Mouse (Mus musculus) retina, adult 2 months (tissue): ENCODE data around the gene Hbs1l.

Experiments used
- DNase-seq: peaks from one replicate; pipeline ENCODE4 v3.0.0-alpha.2; 2012; ENCODE audit warnings: low read depth, low spot score

The Hbs1l gene

GRCm38 (mm10) chr10:21295759-21296621, at the start of gene Hbs1l:
TSS of gene Hbs1l (plus strand) at chr10:21295979.
- peak; percentile 91 for DNase-seq

GRCm38 (mm10) chr10:21248556-21248955, 47.2 kb upstream of the Hbs1l start:
- DNase-seq = no peak

- DNase-seq = no peak
These were observed 43.8 kb upstream of the Hbs1l start for GRCm38 (mm10) chr10:21251881-21252534.

DNA sequence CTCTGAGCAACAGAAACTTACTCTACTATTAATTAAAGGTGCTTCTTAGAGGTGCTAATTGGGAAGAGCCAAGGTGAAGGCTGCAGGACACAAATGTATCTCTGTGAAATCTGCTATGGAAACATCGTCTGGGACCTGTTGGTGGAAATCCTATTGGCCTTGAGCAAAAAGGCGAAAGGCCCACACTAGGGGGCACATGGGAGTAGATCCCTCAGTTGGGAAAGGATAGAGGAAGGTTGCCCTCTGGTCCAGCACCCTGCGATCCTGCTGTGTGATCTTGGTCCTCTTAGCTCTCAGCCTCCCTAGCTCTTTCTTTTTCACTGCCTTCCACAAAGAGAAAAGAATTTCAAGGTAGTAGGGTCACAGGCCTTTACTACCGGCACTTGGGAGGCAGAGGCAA, 43.0 kb upstream of the Hbs1l start:
- no peak for DNase-seq

GRCm38 (mm10) chr10:21254266-21255140, 41.3 kb upstream of the Hbs1l start:
- DNase-seq = no peak

DNA sequence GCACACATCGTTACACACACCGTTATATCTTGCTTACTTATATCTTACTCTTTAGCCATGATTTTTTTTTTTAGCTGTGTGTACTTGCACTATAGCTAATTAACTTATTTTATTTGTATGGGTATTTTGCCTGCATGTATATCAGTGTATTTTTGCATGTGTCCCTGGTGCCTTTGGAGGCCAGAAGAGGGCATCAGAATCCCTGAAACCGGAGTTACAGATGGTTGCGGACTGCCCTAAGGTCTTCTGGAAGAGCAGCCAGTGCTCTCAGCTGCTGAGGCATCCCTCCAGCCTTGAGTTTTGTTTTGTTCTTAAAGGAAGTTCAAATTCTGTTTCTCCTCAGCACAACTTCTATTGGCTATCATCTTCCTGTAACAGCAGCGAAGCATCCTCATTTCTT, 38.5 kb upstream of the Hbs1l start:
- no peak for DNase-seq

DNA sequence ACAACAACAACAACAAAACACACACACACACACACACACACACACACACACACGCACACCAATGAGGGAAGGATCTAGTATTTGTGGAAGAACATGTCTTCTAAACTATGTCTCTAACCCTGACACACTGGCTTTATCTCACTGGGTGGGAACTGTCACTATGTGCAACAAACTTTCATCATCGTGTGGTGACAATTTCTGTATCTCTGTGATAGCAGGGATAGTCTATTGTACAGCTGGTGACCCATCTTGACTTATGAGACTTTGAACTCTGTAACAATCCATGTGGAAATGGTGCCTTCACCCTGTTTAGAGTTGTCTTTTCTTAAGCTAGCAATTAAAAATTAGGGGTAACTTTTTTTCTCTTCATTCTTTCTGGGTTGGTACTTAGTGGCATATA, 36.1 kb upstream of the Hbs1l start:
- no peak for DNase-seq

DNA sequence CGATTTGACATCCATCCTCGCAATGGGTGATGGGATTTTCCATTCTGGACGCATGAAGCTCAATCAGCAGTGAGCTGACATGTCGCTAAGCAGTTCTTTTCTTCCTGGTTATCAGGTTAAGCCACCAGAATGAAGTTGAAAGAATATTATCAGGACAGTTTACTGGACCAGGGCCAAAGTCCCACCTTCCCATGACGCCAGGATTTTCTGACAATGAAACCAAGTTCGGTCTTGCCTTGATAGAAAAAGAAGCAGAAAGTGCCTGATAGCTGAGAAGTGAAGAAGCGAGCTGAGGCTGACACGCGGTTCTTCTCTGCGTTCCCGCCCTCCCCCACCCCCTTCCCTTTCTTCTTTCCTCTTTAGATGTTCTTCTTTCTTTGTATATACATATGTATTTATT, 30.6 kb upstream of the Hbs1l start:
- no peak for DNase-seq

- no peak for DNase-seq
These were observed 28.3 kb upstream of the Hbs1l start for GRCm38 (mm10) chr10:21267452-21267851.

DNA sequence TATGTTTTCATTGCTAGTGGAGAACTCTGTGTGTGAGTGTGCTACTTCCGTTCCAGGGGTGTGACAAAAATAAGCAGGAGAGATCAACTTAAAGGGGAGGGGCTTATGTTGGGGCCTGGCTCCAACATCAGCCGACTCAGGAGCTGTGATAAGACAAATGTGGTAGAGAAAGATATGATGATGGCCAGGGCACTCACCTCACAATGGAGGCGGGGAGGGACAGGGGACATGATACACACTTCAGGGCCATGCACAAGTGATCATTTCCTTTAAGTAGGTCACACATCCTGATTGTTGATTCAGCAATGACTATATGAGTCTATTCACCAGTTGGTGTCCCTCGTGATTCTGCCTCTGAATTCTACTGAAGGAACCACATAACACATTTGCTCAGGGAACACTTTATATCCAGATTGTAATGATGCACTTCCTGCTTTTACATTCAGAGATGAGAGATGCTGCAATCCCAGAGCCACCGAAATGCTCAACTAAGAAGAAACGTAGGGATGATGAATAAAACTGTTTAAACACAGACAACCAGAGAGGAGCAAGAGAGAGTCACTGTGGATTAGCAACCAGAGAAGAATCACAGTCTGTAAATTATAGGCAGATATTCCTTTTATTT, 26.9 kb upstream of the Hbs1l start:
- DNase-seq = no peak

DNA sequence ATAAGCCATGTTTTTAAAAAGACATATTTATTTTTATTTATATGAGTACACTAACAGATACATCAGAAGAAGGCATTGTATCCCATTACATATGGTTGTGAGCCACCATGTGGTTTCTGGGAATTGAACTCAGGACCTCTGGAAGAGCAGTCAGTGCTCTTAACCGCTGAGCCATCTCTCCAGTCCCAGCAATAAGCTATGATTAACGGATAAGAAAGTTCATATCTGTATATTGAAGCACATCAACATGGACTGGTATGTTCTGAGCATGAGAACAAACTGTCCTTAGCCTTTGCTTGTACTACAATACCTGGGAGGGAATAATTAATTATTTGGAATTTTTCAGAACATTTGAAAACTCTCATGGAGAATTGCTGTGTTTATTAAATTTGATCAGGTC, 25.9 kb upstream of the Hbs1l start:
- no peak for DNase-seq

DNA sequence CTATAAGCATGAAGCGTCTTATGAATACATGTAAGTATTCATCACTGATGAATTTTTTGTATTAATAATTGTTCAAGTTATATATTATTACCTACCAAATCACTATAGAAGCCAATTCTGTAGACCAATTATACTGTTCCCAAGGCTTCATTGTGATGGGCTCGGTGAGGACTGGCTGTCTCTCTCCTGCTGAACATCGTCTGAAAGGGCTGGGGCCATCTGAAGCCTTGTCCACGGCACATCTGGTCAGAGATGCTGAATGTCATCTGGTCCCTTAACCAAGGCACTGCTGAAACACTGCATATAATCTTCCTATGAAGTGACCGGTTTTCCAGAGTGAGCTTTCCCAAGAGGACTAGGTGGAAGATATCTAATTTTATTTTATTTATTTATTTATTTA, 24.9 kb upstream of the Hbs1l start:
- no peak for DNase-seq

DNA sequence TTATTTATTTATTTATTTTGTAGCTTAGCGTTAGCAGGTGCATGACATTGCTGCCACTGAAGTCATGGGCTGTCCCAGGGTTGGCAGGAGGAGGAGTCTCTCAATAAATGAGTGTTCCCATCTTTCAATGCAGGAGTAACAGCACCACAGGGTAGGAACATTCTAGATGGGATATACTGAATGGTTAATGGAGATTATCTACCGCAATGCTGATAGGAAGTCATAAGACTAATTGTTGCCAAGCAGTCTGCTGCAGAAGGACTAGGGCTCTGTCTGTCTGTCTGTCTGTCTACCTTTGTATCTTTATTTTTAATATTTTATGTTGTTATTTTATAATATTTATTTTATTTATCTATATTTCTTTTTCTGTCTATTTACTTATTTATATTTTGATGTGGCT, 24.5 kb upstream of the Hbs1l start:
- DNase-seq = no peak

DNA sequence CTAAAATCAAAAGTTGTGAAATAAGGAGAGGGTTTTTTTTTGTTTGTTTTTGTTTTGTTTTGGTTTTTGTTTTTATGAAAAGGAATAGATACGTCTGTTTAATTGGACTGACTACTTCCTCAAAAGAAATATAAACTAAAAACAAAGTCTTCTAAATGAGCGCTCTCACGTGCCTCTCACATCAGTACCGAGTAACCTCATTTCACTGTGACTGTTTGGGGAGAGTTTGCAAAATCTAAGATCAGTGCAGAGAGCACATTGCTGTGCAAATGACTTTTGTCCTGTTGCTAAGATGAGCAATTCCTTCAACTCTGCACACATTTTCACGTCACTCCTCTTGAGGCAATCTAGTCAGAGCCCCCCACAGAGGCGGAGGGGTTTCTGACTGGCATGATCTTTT, 24.0 kb upstream of the Hbs1l start:
- no peak for DNase-seq

GRCm38 (mm10) chr10:21287243-21288127, 8.3 kb upstream of the Hbs1l start:
- DNase-seq = no peak

GRCm38 (mm10) chr10:21291228-21291627, 4.6 kb upstream of the Hbs1l start:
- DNase-seq = no peak

DNA sequence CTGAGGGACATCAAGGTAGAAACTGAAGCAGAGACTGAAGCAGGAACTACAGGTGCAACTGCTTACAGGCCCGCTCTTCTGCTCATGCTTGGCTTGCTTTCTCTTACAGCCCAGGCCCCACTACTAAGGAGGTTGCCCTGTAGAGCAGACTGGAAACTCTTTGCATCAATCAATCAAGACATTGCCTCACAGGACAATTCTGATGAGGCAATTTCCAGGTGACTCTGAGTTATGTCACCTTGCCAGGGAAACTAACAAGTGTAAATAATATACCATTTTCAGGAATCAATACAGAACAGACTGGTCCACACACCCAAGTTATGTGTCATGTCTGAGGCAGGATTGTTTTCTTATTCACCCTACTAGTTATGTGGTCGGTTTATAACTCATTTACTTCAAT, 1.6 kb upstream of the Hbs1l start:
- no peak for DNase-seq

DNA sequence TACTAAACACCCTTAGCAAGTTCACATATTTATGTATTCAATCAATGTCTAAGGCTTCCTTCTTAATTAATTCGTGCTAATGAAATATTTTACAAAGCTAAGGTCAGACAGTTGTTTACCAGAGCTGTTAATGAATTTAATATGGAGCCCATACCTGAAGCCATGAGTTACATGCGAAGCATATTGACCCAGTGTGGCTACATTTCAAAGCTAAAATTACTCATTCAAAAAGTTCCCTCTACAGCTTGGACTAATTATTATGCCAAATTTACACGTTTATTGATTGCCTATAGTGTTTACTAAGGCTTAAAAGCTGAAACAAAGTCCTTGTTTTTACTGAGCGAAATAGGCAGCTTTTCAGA, 401 bp upstream of the Hbs1l start:
- DNase-seq = no peak

DNA sequence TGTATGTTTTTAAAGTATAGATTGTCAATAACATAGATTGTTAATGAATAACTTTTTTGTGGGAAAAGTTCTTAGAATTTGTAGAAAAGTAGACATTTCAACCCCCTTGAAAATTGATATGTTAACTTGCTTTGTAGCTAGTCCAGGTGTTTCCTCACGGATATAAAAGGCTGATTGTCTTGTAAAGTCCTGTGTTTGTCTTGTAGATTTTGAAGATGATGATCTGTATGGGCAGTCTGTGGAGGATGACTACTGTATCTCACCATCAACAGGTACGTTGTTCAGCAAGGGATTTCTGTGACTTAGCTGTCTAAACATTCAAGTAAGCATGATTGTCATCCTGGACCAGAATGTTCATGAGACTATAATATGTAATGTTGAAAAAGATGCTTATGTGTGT, 3.2 kb downstream of the Hbs1l start:
- DNase-seq = no peak

GRCm38 (mm10) chr10:21301822-21302221, 6.0 kb downstream of the Hbs1l start:
- no peak for DNase-seq
